Mouse (Mus musculus) limb, embryonic 12.5 days (tissue): ENCODE measurements around the gene Trmt61a. TPM values are rescaled to one million over a fixed set of nuclear protein-coding genes. Genes with fewer than 3 reads are reported as not detected.
A peak's percentile ranks its signal among the peaks of the same experiment; 100 is the strongest.
"Not testable (repeated sequence)": the region's sequence is repeated elsewhere in the genome, so short reads cannot be mapped to it uniquely, and the experiment has no call there.

ENCODE experiments used
- ATAC-seq: fragments of 200-750 bp; cut with Nextera tagmentation; 2 replicates; pipeline ENCODE4 v1.8.0; 2017; ENCODE audit warnings: low read depth, moderate TSS enrichment; ENCODE audit not compliant: insufficient number of reproducible peaks, insufficient read depth, low FRiP score, low TSS enrichment
- H3K27ac ChIP-seq: fragments of 300-500 bp; sonication (generic); 2 replicates; pipeline ENCODE4 v1.5.1; 2016; ENCODE audit warnings: mild to moderate bottlenecking, moderate library complexity
- H3K27me3 ChIP-seq: fragments of 300-500 bp; sonication (generic); 2 replicates; pipeline ENCODE4 v1.6.1; 2016; ENCODE audit warnings: mild to moderate bottlenecking, moderate library complexity
- H3K36me3 ChIP-seq: fragments of 300-500 bp; sonication (generic); 2 replicates; pipeline ENCODE4 v1.6.1; 2016; ENCODE audit warnings: mild to moderate bottlenecking, moderate library complexity
- H3K4me1 ChIP-seq: fragments of 300-500 bp; sonication (generic); replicated peaks from 2 replicates; pipeline ENCODE4 v1.6.1; 2016
- H3K4me2 ChIP-seq: fragments of 300-500 bp; sonication (generic); 2 replicates; pipeline ENCODE4 v1.6.1; 2016; ENCODE audit warnings: mild to moderate bottlenecking, moderate library complexity
- H3K4me3 ChIP-seq: fragments of 300-500 bp; sonication (generic); replicated peaks from 2 replicates; pipeline ENCODE4 v1.5.1; 2016; ENCODE audit warnings: mild to moderate bottlenecking
- H3K9ac ChIP-seq: fragments of 300-500 bp; sonication (generic); replicated peaks from 2 replicates; pipeline ENCODE4 v1.6.1; 2016; ENCODE audit warnings: mild to moderate bottlenecking, moderate library complexity
- H3K9me3 ChIP-seq: fragments of 300-500 bp; sonication (generic); 2 replicates; pipeline ENCODE4 v1.6.1; 2016; ENCODE audit warnings: mild to moderate bottlenecking, moderate library complexity
- WGBS: fragments of 180-500 bp; shearing (Covaris S2); methylation state at CpG from one replicate; pipeline ENCODE4 v1.1.7; 2016; 5-methylcytosine and 5-hydroxymethylcytosine counted together
- polyA plus RNA-seq: library from polyadenylated mRNA; unstranded; fragments of >200 nt; fragmentation: Nextera tagmentation; extraction: Ambion mirVana; gene quantifications from 2 replicates; pipeline ENCODE4 v1.2.1, GENCODE M21; 2016

Gene Trmt61a
- polyA plus RNA-seq, 1 experiment from 2014 or later, result 10.4 TPM

GRCm38 (mm10) chr12:111698346-111698913 is 20.5 kb downstream of the Trmt61a start:
- peaks cover 18% of the 10 kb centered on the region for H3K4me1 ChIP-seq
- H3K4me3 ChIP-seq, result no peak overlapping the region
- H3K9me3 ChIP-seq, result no peaks in the 10 kb centered on the region
- no peak overlapping the region for H3K4me2 ChIP-seq
- no peaks in the 10 kb centered on the region for H3K27me3 ChIP-seq
- no peak overlapping the region for H3K27ac ChIP-seq
- no peaks in the 10 kb centered on the region for H3K36me3 ChIP-seq
- no peak for ATAC-seq
- H3K9ac ChIP-seq, result 0 out of 2 replicates have a peak overlapping the region, but pooled peaks have one; percentile 8
- WGBS, result 75% methylated on average over 6 of the region's 6 CpGs

DNA sequence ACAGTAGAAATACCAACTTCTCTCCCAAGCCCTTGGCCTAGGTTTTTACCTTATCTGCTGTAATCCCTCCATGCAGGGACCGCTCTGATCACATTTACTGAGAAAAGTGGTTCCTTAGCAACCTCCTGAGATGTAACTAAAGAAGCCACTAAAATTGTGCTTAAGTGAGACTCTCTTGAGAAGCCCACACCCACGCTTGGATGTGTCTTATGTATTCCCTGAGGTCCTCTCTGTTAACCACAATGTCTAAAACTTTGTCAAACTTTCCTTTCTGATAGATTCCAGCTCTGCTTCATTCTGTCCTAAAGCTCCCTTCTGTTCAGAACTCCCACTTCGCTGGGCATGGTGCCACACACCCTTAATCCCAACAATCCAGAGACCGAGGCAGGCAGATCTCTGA is 21.6 kb downstream of the Trmt61a start:
- WGBS, result 83% methylated on average over 4 of the region's 4 CpGs
- H3K9ac ChIP-seq, result no peak overlapping the region
- H3K9me3 ChIP-seq, result no peaks in the 10 kb centered on the region
- H3K4me2 ChIP-seq, result no peak overlapping the region
- no peak overlapping the region for H3K4me3 ChIP-seq
- no peak for ATAC-seq
- no peak overlapping the region for H3K27ac ChIP-seq
- no peaks in the 10 kb centered on the region for H3K36me3 ChIP-seq
- no peaks in the 10 kb centered on the region for H3K27me3 ChIP-seq
- H3K4me1 ChIP-seq, result peaks cover 7% of the 10 kb centered on the region; the same call in 1 of the 2 replicates

DNA sequence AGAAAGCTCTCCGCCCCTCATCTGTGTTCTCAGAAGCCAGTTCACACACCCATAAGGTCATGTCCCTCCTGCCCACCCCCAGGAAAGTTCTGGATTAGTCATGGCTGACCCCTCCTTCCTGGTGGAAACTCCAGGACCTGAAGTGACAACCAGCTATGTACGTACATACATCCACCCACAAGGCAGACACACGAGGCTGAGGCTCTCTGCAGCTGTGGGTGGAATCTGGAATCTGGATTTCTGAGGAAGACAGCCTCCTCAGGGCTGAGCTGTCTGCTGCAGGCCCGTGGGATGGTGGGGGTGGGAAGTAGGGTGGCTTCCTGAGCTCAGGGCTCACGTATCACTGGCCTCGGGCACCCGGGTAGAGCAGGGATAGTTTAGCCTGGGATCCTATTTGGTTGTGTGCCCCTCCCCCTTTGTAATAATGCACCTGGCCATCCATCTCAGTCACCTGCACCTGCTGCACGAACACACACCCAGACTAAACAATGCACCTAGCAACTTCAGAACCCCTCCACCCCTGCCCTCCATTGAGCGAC is 23.1 kb downstream of the Trmt61a start:
- 60% methylated on average over 9 of the region's 9 CpGs for WGBS
- H3K9ac ChIP-seq, result no peak overlapping the region
- no peaks in the 10 kb centered on the region for H3K27me3 ChIP-seq
- no peak overlapping the region for H3K27ac ChIP-seq
- peaks cover 9% of the 10 kb centered on the region; the same call in 1 of the 2 replicates for H3K4me1 ChIP-seq
- H3K4me2 ChIP-seq, result no peak overlapping the region
- ATAC-seq, result no peak
- no peaks in the 10 kb centered on the region for H3K9me3 ChIP-seq
- no peaks in the 10 kb centered on the region; the same call in 1 of the 2 replicates for H3K36me3 ChIP-seq
- H3K4me3 ChIP-seq, result no peak overlapping the region

DNA sequence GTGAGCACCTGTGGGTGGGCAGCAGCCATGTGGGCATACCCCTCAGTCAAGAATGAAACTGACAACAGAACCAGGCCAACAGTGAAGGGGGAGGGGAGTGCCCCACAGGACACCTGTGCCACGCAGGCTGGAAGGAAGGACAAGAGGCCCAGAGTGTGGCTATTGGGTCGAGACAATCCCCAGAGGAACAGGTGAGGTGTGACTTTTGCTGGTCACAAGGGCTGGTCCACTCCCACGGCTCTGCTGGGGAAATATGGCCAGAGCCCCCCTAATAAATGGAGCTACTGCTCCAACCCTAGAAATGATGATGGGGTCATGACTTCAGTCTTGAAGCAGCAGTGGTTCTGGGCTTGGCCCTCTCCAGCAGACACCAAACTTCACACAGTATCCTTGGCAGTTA is 25.4 kb downstream of the Trmt61a start:
- ATAC-seq, result no peak
- Histone ChIP-seq H3K27me3 (no peaks in the 10 kb centered on the region), H3K36me3 (peaks cover 20% of the 10 kb centered on the region), H3K9me3 (no peaks in the 10 kb centered on the region), H3K27ac (no peak overlapping the region), H3K4me3 (no peak overlapping the region), H3K4me2 (no peak overlapping the region), H3K4me1 (peaks cover 9% of the 10 kb centered on the region; the same call in 1 of the 2 replicates), H3K9ac (no peak overlapping the region)
- 72% methylated on average over 3 of the region's 3 CpGs for WGBS

- H3K9ac ChIP-seq, result no peak overlapping the region
- H3K4me1 ChIP-seq, result peaks cover 9% of the 10 kb centered on the region; the same call in 1 of the 2 replicates
- ATAC-seq, result no peak
- no peaks in the 10 kb centered on the region for H3K27me3 ChIP-seq
- no peak overlapping the region for H3K4me2 ChIP-seq
- H3K27ac ChIP-seq, result 0 out of 2 replicates have a peak overlapping the region, but pooled peaks have one; percentile 17
- H3K4me3 ChIP-seq, result no peak overlapping the region
- 55% methylated on average over 9 of the region's 9 CpGs for WGBS
- H3K36me3 ChIP-seq, result peaks cover 33% of the 10 kb centered on the region
- no peaks in the 10 kb centered on the region for H3K9me3 ChIP-seq
Measured at GRCm38 (mm10) chr12:111704609-111705008, 26.7 kb downstream of the Trmt61a start.

- H3K27ac ChIP-seq, result no peak overlapping the region
- no peak overlapping the region for H3K4me3 ChIP-seq
- WGBS, result 71% methylated on average over 15 of the region's 15 CpGs
- H3K4me1 ChIP-seq, result peaks cover 9% of the 10 kb centered on the region; the same call in 1 of the 2 replicates
- H3K9ac ChIP-seq, result no peak overlapping the region
- H3K27me3 ChIP-seq, result no peaks in the 10 kb centered on the region
- no peaks in the 10 kb centered on the region for H3K9me3 ChIP-seq
- H3K4me2 ChIP-seq, result no peak overlapping the region
- peaks cover 41% of the 10 kb centered on the region for H3K36me3 ChIP-seq
- no peak for ATAC-seq
Measured at GRCm38 (mm10) chr12:111705186-111705973, 27.5 kb downstream of the Trmt61a start.

GRCm38 (mm10) chr12:111708181-111708580 is 30.3 kb downstream of the Trmt61a start:
- H3K27me3 ChIP-seq, result no peaks in the 10 kb centered on the region
- H3K4me2 ChIP-seq, result no peak overlapping the region
- no peaks in the 10 kb centered on the region for H3K9me3 ChIP-seq
- H3K4me1 ChIP-seq, result peaks cover 18% of the 10 kb centered on the region
- no peak overlapping the region for H3K27ac ChIP-seq
- WGBS, result 82% methylated on average over 4 of the region's 4 CpGs
- no peak for ATAC-seq
- H3K36me3 ChIP-seq, result peaks cover 50% of the 10 kb centered on the region
- no peak overlapping the region for H3K4me3 ChIP-seq
- no peak overlapping the region for H3K9ac ChIP-seq

- peaks cover 54% of the 10 kb centered on the region for H3K36me3 ChIP-seq
- H3K4me3 ChIP-seq, result no peak overlapping the region
- 91% methylated on average over 10 of the region's 10 CpGs for WGBS
- H3K9ac ChIP-seq, result no peak overlapping the region
- H3K4me2 ChIP-seq, result no peak overlapping the region
- no peak overlapping the region for H3K27ac ChIP-seq
- H3K27me3 ChIP-seq, result no peaks in the 10 kb centered on the region
- H3K4me1 ChIP-seq, result peaks cover 24% of the 10 kb centered on the region
- no peak for ATAC-seq
- no peaks in the 10 kb centered on the region for H3K9me3 ChIP-seq
Measured at GRCm38 (mm10) chr12:111710091-111710490, 32.2 kb downstream of the Trmt61a start.

GRCm38 (mm10) chr12:111712476-111712875 is 34.6 kb downstream of the Trmt61a start:
- 2% methylated on average over 33 of the region's 33 CpGs for whole genome bisulfite sequencing
- H3K4me2 ChIP-seq, result peak overlapping the region; percentile 84
- peak overlapping the region; percentile 95 for H3K9ac ChIP-seq
- peak overlapping the region; percentile 100 for H3K4me3 ChIP-seq
- peaks cover 54% of the 10 kb centered on the region for H3K36me3 ChIP-seq
- peak overlapping the region; percentile 81 for H3K27ac ChIP-seq
- no peaks in the 10 kb centered on the region for H3K27me3 ChIP-seq
- no peaks in the 10 kb centered on the region for H3K9me3 ChIP-seq
- peaks cover 20% of the 10 kb centered on the region for H3K4me1 ChIP-seq
- ATAC-seq, result no peak

- Histone ChIP-seq H3K27ac (peak within 1 kb of the TSS; percentile 81), H3K27me3 (no peaks in the 10 kb centered on the region), H3K4me2 (peak within 1 kb of the TSS; percentile 84), H3K9me3 (no peaks in the 10 kb centered on the region), H3K4me3 (peak within 1 kb of the TSS; percentile 100), H3K9ac (peak within 1 kb of the TSS; percentile 95), H3K36me3 (peaks cover 47% of the 10 kb centered on the region), H3K4me1 (peaks cover 20% of the 10 kb centered on the region)
- under 1% methylated on average over 85 of the region's 86 CpGs for WGBS
- ATAC-seq, result peak; percentile 84
Measured at GRCm38 (mm10) chr12:111713004-111713651, 35.2 kb downstream of the Trmt61a start, which contains the start of the genes Bag5 and Apopt1. TSS of gene Bag5 (minus strand) at chr12:111713257. TSS of gene Apopt1 (plus strand) at chr12:111713261.

- not testable (repeated sequence) for H3K27ac ChIP-seq, H3K9me3 ChIP-seq, H3K27me3 ChIP-seq, ATAC-seq, H3K9ac ChIP-seq
- peak overlapping the region; percentile 100 for H3K4me3 ChIP-seq
- peak overlapping the region; percentile 84 for H3K4me2 ChIP-seq
- H3K36me3 ChIP-seq, result peaks cover 40% of the 10 kb centered on the region
- 77% methylated on average over 6 of the region's 6 CpGs for WGBS
- H3K4me1 ChIP-seq, result peaks cover 23% of the 10 kb centered on the region
Measured at GRCm38 (mm10) chr12:111713880-111714279, 36.0 kb downstream of the Trmt61a start.
